In genomic region chr3:9340788-9341187, GRCm38 (mm10) we compare ENCODE assay signal across 8 mouse cellular contexts.
DNase-seq lines count a peak whose midpoint lies in the region; ATAC-seq and TF ChIP-seq lines count a peak whose summit lies in the region.

No protein-coding gene starts in this region.

- no peaks in the 10 kb centered on the region for H3K9me3 ChIP-seq in embryonic facial prominence, embryonic 11.5 days (replicated peaks; ENCODE audit: control insufficient read depth, low read length)
- H3K9me3 ChIP-seq in limb, embryonic 10.5 days (replicated peaks): no peaks in the 10 kb centered on the region
- no peaks in the 10 kb centered on the region for H3K9me3 ChIP-seq in midbrain, embryonic 10.5 days (replicated peaks)

- no peak for TF ChIP-seq CTCF in left cerebral cortex, adult 2 months (IDR thresholded peaks at IDR 0.05)

- peak overlapping the region; percentile 36 for H3K4me3 ChIP-seq in left cerebral cortex, adult 2 months
- H3K4me3 ChIP-seq in embryonic facial prominence, embryonic 11.5 days (ENCODE audit: low read depth, low read length): peak overlapping the region; percentile 25
- peak overlapping the region; percentile 47 for H3K4me3 ChIP-seq in limb, embryonic 10.5 days
- H3K4me3 ChIP-seq in midbrain, embryonic 10.5 days: peak overlapping the region; percentile 48

- no peak for DNase-seq in left cerebral cortex, adult 2 months (ENCODE audit: extremely low spot score in 1 of 2, low spot score in 2 of 2)
- no peak for DNase-seq in left cerebral cortex, adult 18-20 months (ENCODE audit: low spot score in 2 of 2)
- peak; percentile 67 for DNase-seq in embryonic facial prominence, embryonic 11.5 days (ENCODE audit: low spot score)
- peak; percentile 72 for DNase-seq in limb, embryonic 10.5 days (ENCODE audit: low spot score)
- peak; percentile 69 for DNase-seq in midbrain, embryonic 10.5 days (ENCODE audit: low spot score)
- peak; percentile 44 for DNase-seq in urinary bladder, adult 2 months (ENCODE audit: low spot score)
- DNase-seq in spleen, postnatal 10 days (ENCODE audit: low spot score in 2 of 2): no peak

- peak; percentile 66; the same call in 1 of the 2 replicates for ATAC-seq in embryonic facial prominence, embryonic 11.5 days (replicated peaks; ENCODE audit: insufficient number of reproducible peaks, low FRiP score, low TSS enrichment, low read depth)
- peak; percentile 47 to 57; a peak in 2 of 4 replicates for ATAC-seq in hematopoietic stem cell, adult 5-6 weeks (replicated peaks in 1 of 2; ENCODE audit: insufficient read depth in 1 of 2, low FRiP score in 2 of 2, low TSS enrichment in 1 of 2, low read depth in 1 of 2, poor library complexity in 2 of 2, severe bottlenecking in 2 of 2)

- H3K9ac ChIP-seq in embryonic facial prominence, embryonic 11.5 days (replicated peaks; ENCODE audit: low read length): 0 out of 2 replicates have a peak overlapping the region, but pooled peaks have one; percentile 32

- H3K27me3 ChIP-seq in embryonic facial prominence, embryonic 11.5 days (ENCODE audit: control insufficient read depth, insufficient read depth, low read length): peaks cover 2% of the 10 kb centered on the region; the same call in 1 of the 2 replicates
- peaks cover 16% of the 10 kb centered on the region for H3K27me3 ChIP-seq in limb, embryonic 10.5 days (ENCODE audit: low read depth, poor library complexity, severe bottlenecking)
- peaks cover 52% of the 10 kb centered on the region for H3K27me3 ChIP-seq in midbrain, embryonic 10.5 days (ENCODE audit: low read depth, poor library complexity, severe bottlenecking)

- peaks cover 2% of the 10 kb centered on the region; the same call in 1 of the 2 replicates for H3K4me1 ChIP-seq in embryonic facial prominence, embryonic 11.5 days (ENCODE audit: control insufficient read depth, insufficient read depth, low read length)
- peaks cover 24% of the 10 kb centered on the region for H3K4me1 ChIP-seq in limb, embryonic 10.5 days
- H3K4me1 ChIP-seq in midbrain, embryonic 10.5 days: peaks cover 50% of the 10 kb centered on the region

- WGBS in embryonic facial prominence, embryonic 11.5 days: 2% methylated on average over 15 of the region's 15 CpGs
- under 1% methylated on average over 15 of the region's 15 CpGs for WGBS in limb, embryonic 10.5 days
- WGBS in midbrain, embryonic 10.5 days: 3% methylated on average over 15 of the region's 15 CpGs

- no peak overlapping the region for H3K27ac ChIP-seq in left cerebral cortex, adult 2 months
- H3K27ac ChIP-seq in embryonic facial prominence, embryonic 11.5 days (replicated peaks; ENCODE audit: low read depth, low read length): no peak overlapping the region
- peak overlapping the region; percentile 67 for H3K27ac ChIP-seq in limb, embryonic 10.5 days
- peak overlapping the region; percentile 65 for H3K27ac ChIP-seq in midbrain, embryonic 10.5 days (replicated peaks)

- intact Hi-C loops in left cerebral cortex, adult 2 months (cut with DNase I): no loop called here

- H3K36me3 ChIP-seq in embryonic facial prominence, embryonic 11.5 days (replicated peaks; ENCODE audit: control insufficient read depth, insufficient read depth, low read depth, low read length): no peaks in the 10 kb centered on the region
- H3K36me3 ChIP-seq in limb, embryonic 10.5 days: no peaks in the 10 kb centered on the region
- H3K36me3 ChIP-seq in midbrain, embryonic 10.5 days: no peaks in the 10 kb centered on the region

- peak overlapping the region; percentile 48 for H3K4me2 ChIP-seq in embryonic facial prominence, embryonic 11.5 days (ENCODE audit: low read depth, low read length)

Comparison
In these comparisons a context has a peak if more than half of its experiments do, and no peak if none do; other contexts are left out.
1. DNase-seq: peak in embryonic facial prominence, embryonic 11.5 days (single experiment), limb, embryonic 10.5 days (single experiment), midbrain, embryonic 10.5 days (single experiment) and urinary bladder, adult 2 months (single experiment); none in left cerebral cortex, adult 2 months (0 of 2), left cerebral cortex, adult 18-20 months (0 of 2) and spleen, postnatal 10 days (0 of 2).
2. H3K27ac ChIP-seq: peak in limb, embryonic 10.5 days (single experiment) and midbrain, embryonic 10.5 days (single experiment); none in left cerebral cortex, adult 2 months (single experiment) and embryonic facial prominence, embryonic 11.5 days (single experiment).
3. Peak in every context shown above with its lines, with median percentiles within 50 percentile points of each other: H3K4me3 ChIP-seq.